Mouse (Mus musculus): ENCODE results near the gene Cacna2d1.

Gene Cacna2d1

GRCm38 (mm10) chr5:16146602-16147001 is 212.1 kb downstream of the Cacna2d1 start:
- in situ Hi-C loops (cut with MboI, MseI): no loop called here

- in situ Hi-C loops (cut with MboI, MseI): no loop called here
Measured at GRCm38 (mm10) chr5:16155375-16156284, 221.1 kb downstream of the Cacna2d1 start.

- in situ Hi-C loops (cut with MboI, MseI): no loop called here
Measured at GRCm38 (mm10) chr5:16163270-16163669, 228.8 kb downstream of the Cacna2d1 start.

GRCm38 (mm10) chr5:16166117-16166867 is 231.8 kb downstream of the Cacna2d1 start:
- in situ Hi-C loops (cut with MboI, MseI): no loop called here

GRCm38 (mm10) chr5:16166868-16167267 is 232.4 kb downstream of the Cacna2d1 start:
- in situ Hi-C loops (cut with MboI, MseI): no loop called here

GRCm38 (mm10) chr5:16181041-16181440 is 246.6 kb downstream of the Cacna2d1 start:
- in situ Hi-C loops (cut with MboI, MseI): no loop called here

- in situ Hi-C loops (cut with MboI, MseI): no loop called here
Measured at GRCm38 (mm10) chr5:16184064-16184463, 249.6 kb downstream of the Cacna2d1 start.

GRCm38 (mm10) chr5:16187931-16188330 is 253.4 kb downstream of the Cacna2d1 start:
- in situ Hi-C loops (cut with MboI, MseI): no loop called here

GRCm38 (mm10) chr5:16189878-16190277 is 255.4 kb downstream of the Cacna2d1 start:
- in situ Hi-C loops (cut with MboI, MseI): no loop called here

- in situ Hi-C loops (cut with MboI, MseI): no loop called here
Measured at GRCm38 (mm10) chr5:16191165-16191564, 256.7 kb downstream of the Cacna2d1 start.

GRCm38 (mm10) chr5:16199816-16200215 is 265.3 kb downstream of the Cacna2d1 start:
- in situ Hi-C loops (cut with MboI, MseI): no loop called here

- in situ Hi-C loops (cut with MboI, MseI): no loop called here
Measured at GRCm38 (mm10) chr5:16221960-16222359, 287.5 kb downstream of the Cacna2d1 start.

- in situ Hi-C loops (cut with MboI, MseI): no loop called here
Measured at GRCm38 (mm10) chr5:16225359-16225758, 290.9 kb downstream of the Cacna2d1 start.

- in situ Hi-C loops (cut with MboI, MseI): no loop called here
Measured at GRCm38 (mm10) chr5:16229384-16229783, 294.9 kb downstream of the Cacna2d1 start.

GRCm38 (mm10) chr5:16231477-16231876 is 297.0 kb downstream of the Cacna2d1 start:
- in situ Hi-C loops (cut with MboI, MseI): no loop called here

GRCm38 (mm10) chr5:16234891-16235290 is 300.4 kb downstream of the Cacna2d1 start:
- in situ Hi-C loops (cut with MboI, MseI): no loop called here

GRCm38 (mm10) chr5:16235864-16236263 is 301.4 kb downstream of the Cacna2d1 start:
- in situ Hi-C loops (cut with MboI, MseI): no loop called here

GRCm38 (mm10) chr5:16236608-16237007 is 302.1 kb downstream of the Cacna2d1 start:
- in situ Hi-C loops (cut with MboI, MseI): no loop called here

- in situ Hi-C loops (cut with MboI, MseI): no loop called here
Measured at GRCm38 (mm10) chr5:16237972-16238371, 303.5 kb downstream of the Cacna2d1 start.

- in situ Hi-C loops (cut with MboI, MseI): no loop called here
Measured at GRCm38 (mm10) chr5:16240255-16240654, 305.8 kb downstream of the Cacna2d1 start.

GRCm38 (mm10) chr5:16243599-16243998 is 309.1 kb downstream of the Cacna2d1 start:
- in situ Hi-C loops (cut with MboI, MseI): no loop called here

GRCm38 (mm10) chr5:16252738-16253513 is 318.4 kb downstream of the Cacna2d1 start:
- in situ Hi-C loops (cut with MboI, MseI): no loop called here

Data from T-helper 2 cell (primary cell).